Mouse (Mus musculus): ENCODE measurements around the gene Prpsap1. TPM values are rescaled to one million over a fixed set of nuclear protein-coding genes. Genes with fewer than 3 reads are reported as not detected.

The Prpsap1 gene
- polyA plus RNA-seq, 1 experiment, result 78.2 TPM

- no peak overlapping the region for H3K4me2 ChIP-seq (ENCODE audit: low read depth)
- H3K27me3 ChIP-seq (ENCODE audit: control insufficient read depth, insufficient read depth, insufficient read length), result no peaks in the 10 kb centered on the region
- no peak overlapping the region for H3K4me3 ChIP-seq
- no peaks in the 10 kb centered on the region for H3K79me2 ChIP-seq (ENCODE audit: control insufficient read depth, insufficient read depth)
- no peak for TF ChIP-seq TCF12 (IDR thresholded peaks at IDR 0.05; ENCODE audit: insufficient read depth, poor library complexity, severe bottlenecking)
- no peak for TF ChIP-seq POLR2AphosphoS2 (IDR thresholded peaks at IDR 0.05; ENCODE audit: insufficient read length, low read depth)
- no peak for TF ChIP-seq E2F4 (IDR thresholded peaks at IDR 0.05; ENCODE audit: insufficient read depth)
- no peak for TF ChIP-seq MYOD1 (IDR thresholded peaks at IDR 0.05; ENCODE audit: control insufficient read depth in 1 of 3, insufficient read length in 2 of 3, low read depth in 2 of 3)
- TF ChIP-seq MAX (IDR thresholded peaks at IDR 0.05; ENCODE audit: low read depth), result no peak
- TF ChIP-seq REST (IDR thresholded peaks at IDR 0.05; ENCODE audit: insufficient read depth, insufficient read length), result no peak
- no peak for TF ChIP-seq CEBPB (IDR thresholded peaks at IDR 0.05; ENCODE audit: insufficient read depth, poor library complexity, severe bottlenecking)
- TF ChIP-seq SRF (IDR thresholded peaks at IDR 0.05; ENCODE audit: control insufficient read depth, insufficient read length, low read depth), result no peak
- no peak for TF ChIP-seq MYOG (IDR thresholded peaks at IDR 0.05; ENCODE audit: control insufficient read depth in 1 of 3, insufficient read depth in 1 of 3, insufficient read length in 2 of 3, low read depth in 2 of 3)
- TF ChIP-seq POLR2A (IDR thresholded peaks at IDR 0.05; ENCODE audit: insufficient read length, low read depth), result no peak
- no peak for TF ChIP-seq TCF3 (IDR thresholded peaks at IDR 0.05; ENCODE audit: insufficient read length, low read depth)
- no peaks in the 10 kb centered on the region for H3K36me3 ChIP-seq (ENCODE audit: control insufficient read depth, insufficient read depth)
- no peak overlapping the region for H3ac ChIP-seq (ENCODE audit: control insufficient read depth, insufficient read length)
Measured at GRCm38 (mm10) chr11:116506151-116506875, 12.3 kb upstream of the Prpsap1 start.

GRCm38 (mm10) chr11:116505573-116505972 is 11.6 kb upstream of the Prpsap1 start:
- Histone ChIP-seq H3K79me2 (ENCODE audit: control insufficient read depth, insufficient read depth) (no peaks in the 10 kb centered on the region), H3K36me3 (ENCODE audit: control insufficient read depth, insufficient read depth) (no peaks in the 10 kb centered on the region), H3K4me3 (no peak overlapping the region), H3K27me3 (ENCODE audit: control insufficient read depth, insufficient read depth, insufficient read length) (no peaks in the 10 kb centered on the region), H3K4me2 (ENCODE audit: low read depth) (no peak overlapping the region), H3ac (ENCODE audit: control insufficient read depth, insufficient read length) (no peak overlapping the region)
- TF ChIP-seq MAX (IDR thresholded peaks at IDR 0.05; ENCODE audit: low read depth), result no peak
- TF ChIP-seq TCF3 (IDR thresholded peaks at IDR 0.05; ENCODE audit: insufficient read length, low read depth), result no peak
- TF ChIP-seq MYOG (IDR thresholded peaks at IDR 0.05; ENCODE audit: control insufficient read depth in 1 of 3, insufficient read depth in 1 of 3, insufficient read length in 2 of 3, low read depth in 2 of 3), result no peak
- no peak for TF ChIP-seq REST (IDR thresholded peaks at IDR 0.05; ENCODE audit: insufficient read depth, insufficient read length)
- TF ChIP-seq SRF (IDR thresholded peaks at IDR 0.05; ENCODE audit: control insufficient read depth, insufficient read length, low read depth), result no peak
- TF ChIP-seq USF1 (IDR thresholded peaks at IDR 0.05; ENCODE audit: low read depth), result no peak
- TF ChIP-seq POLR2A (IDR thresholded peaks at IDR 0.05; ENCODE audit: insufficient read length, low read depth), result no peak
- no peak for TF ChIP-seq CEBPB (IDR thresholded peaks at IDR 0.05; ENCODE audit: insufficient read depth, poor library complexity, severe bottlenecking)
- no peak for TF ChIP-seq MYOD1 (IDR thresholded peaks at IDR 0.05; ENCODE audit: control insufficient read depth in 1 of 3, insufficient read length in 2 of 3, low read depth in 2 of 3)
- no peak for TF ChIP-seq E2F4 (IDR thresholded peaks at IDR 0.05; ENCODE audit: insufficient read depth)
- no peak for TF ChIP-seq POLR2AphosphoS2 (IDR thresholded peaks at IDR 0.05; ENCODE audit: insufficient read length, low read depth)

GRCm38 (mm10) chr11:116504516-116504915 is 10.5 kb upstream of the Prpsap1 start:
- TF ChIP-seq USF1 (IDR thresholded peaks at IDR 0.05; ENCODE audit: low read depth) (no peak), E2F4 (IDR thresholded peaks at IDR 0.05; ENCODE audit: insufficient read depth) (no peak), MYOD1 (IDR thresholded peaks at IDR 0.05; ENCODE audit: control insufficient read depth in 1 of 3, insufficient read length in 2 of 3, low read depth in 2 of 3) (no peak), REST (IDR thresholded peaks at IDR 0.05; ENCODE audit: insufficient read depth, insufficient read length) (no peak), POLR2AphosphoS2 (IDR thresholded peaks at IDR 0.05; ENCODE audit: insufficient read length, low read depth) (no peak), TCF3 (IDR thresholded peaks at IDR 0.05; ENCODE audit: insufficient read length, low read depth) (no peak), MYOG (IDR thresholded peaks at IDR 0.05; ENCODE audit: control insufficient read depth in 1 of 3, insufficient read depth in 1 of 3, insufficient read length in 2 of 3, low read depth in 2 of 3) (no peak), TCF12 (IDR thresholded peaks at IDR 0.05; ENCODE audit: insufficient read depth, poor library complexity, severe bottlenecking) (no peak), POLR2A (IDR thresholded peaks at IDR 0.05; ENCODE audit: insufficient read length, low read depth) (no peak)
- no peak overlapping the region for H3K4me2 ChIP-seq (ENCODE audit: low read depth)
- H3K27me3 ChIP-seq (ENCODE audit: control insufficient read depth, insufficient read depth, insufficient read length), result no peaks in the 10 kb centered on the region
- H3K36me3 ChIP-seq (ENCODE audit: control insufficient read depth, insufficient read depth), result no peaks in the 10 kb centered on the region
- H3ac ChIP-seq (ENCODE audit: control insufficient read depth, insufficient read length), result no peak overlapping the region
- H3K79me2 ChIP-seq (ENCODE audit: control insufficient read depth, insufficient read depth), result no peaks in the 10 kb centered on the region
- no peak overlapping the region for H3K4me3 ChIP-seq

- Histone ChIP-seq H3K79me2 (ENCODE audit: control insufficient read depth, insufficient read depth) (no peaks in the 10 kb centered on the region), H3K27me3 (ENCODE audit: control insufficient read depth, insufficient read depth, insufficient read length) (no peaks in the 10 kb centered on the region), H3K36me3 (ENCODE audit: control insufficient read depth, insufficient read depth) (no peaks in the 10 kb centered on the region), H3K4me3 (no peak overlapping the region), H3K4me2 (ENCODE audit: low read depth) (no peak overlapping the region), H3ac (ENCODE audit: control insufficient read depth, insufficient read length) (no peak overlapping the region)
- TF ChIP-seq E2F4 (IDR thresholded peaks at IDR 0.05; ENCODE audit: insufficient read depth) (no peak), REST (IDR thresholded peaks at IDR 0.05; ENCODE audit: insufficient read depth, insufficient read length) (no peak), POLR2A (IDR thresholded peaks at IDR 0.05; ENCODE audit: insufficient read length, low read depth) (no peak), USF1 (IDR thresholded peaks at IDR 0.05; ENCODE audit: low read depth) (no peak), CEBPB (IDR thresholded peaks at IDR 0.05; ENCODE audit: insufficient read depth, poor library complexity, severe bottlenecking) (no peak), MYOG (IDR thresholded peaks at IDR 0.05; ENCODE audit: control insufficient read depth in 1 of 3, insufficient read depth in 1 of 3, insufficient read length in 2 of 3, low read depth in 2 of 3) (no peak), SRF (IDR thresholded peaks at IDR 0.05; ENCODE audit: control insufficient read depth, insufficient read length, low read depth) (no peak), TCF3 (IDR thresholded peaks at IDR 0.05; ENCODE audit: insufficient read length, low read depth) (no peak), MYOD1 (IDR thresholded peaks at IDR 0.05; ENCODE audit: control insufficient read depth in 1 of 3, insufficient read length in 2 of 3, low read depth in 2 of 3) (no peak), POLR2AphosphoS2 (IDR thresholded peaks at IDR 0.05; ENCODE audit: insufficient read length, low read depth) (no peak), MAX (IDR thresholded peaks at IDR 0.05; ENCODE audit: low read depth) (no peak), TCF12 (IDR thresholded peaks at IDR 0.05; ENCODE audit: insufficient read depth, poor library complexity, severe bottlenecking) (no peak)
Measured at GRCm38 (mm10) chr11:116501005-116501746, 7.2 kb upstream of the Prpsap1 start.
